Mouse (Mus musculus) hindbrain, embryonic 11.5 days (tissue): ENCODE measurements at regions not wholly inside any gene's neighbourhood (a gene's known extent, or its start where the extent isn't known, plus 50 kb on each side); places are given as distances from the start of the nearest gene placed in this dataset.

Experiments
- ATAC-seq: fragments of 200-750 bp; cut with Nextera tagmentation; 2 replicates; pipeline ENCODE4 v1.8.0; 2017; ENCODE audit warnings: mild to moderate bottlenecking, moderate TSS enrichment, moderate library complexity; ENCODE audit not compliant: low FRiP score
- DNase-seq: peaks from one replicate; pipeline ENCODE4 v3.0.0-alpha.2; 2015; ENCODE audit warnings: low spot score
- H3K27ac ChIP-seq: fragments of 300-500 bp; sonication (generic); 2 replicates; pipeline ENCODE4 v1.5.1; 2014; ENCODE audit warnings: mild to moderate bottlenecking, low read depth, low read length
- H3K27me3 ChIP-seq: fragments of 300-500 bp; sonication (generic); 2 replicates; pipeline ENCODE4 v1.6.1; 2014; ENCODE audit warnings: mild to moderate bottlenecking, low read length, moderate library complexity, mixed read lengths; ENCODE audit not compliant: control insufficient read depth, insufficient read depth
- H3K36me3 ChIP-seq: fragments of 300-500 bp; sonication (generic); 2 replicates; pipeline ENCODE4 v1.6.1; 2014; ENCODE audit warnings: mild to moderate bottlenecking, low read length, moderate library complexity, mixed read lengths; ENCODE audit not compliant: control insufficient read depth, insufficient read depth
- H3K4me1 ChIP-seq: fragments of 300-500 bp; sonication (generic); replicated peaks from 2 replicates; pipeline ENCODE4 v1.6.1; 2014; ENCODE audit warnings: low read length, mixed read lengths; ENCODE audit not compliant: control insufficient read depth, insufficient read depth
- H3K4me2 ChIP-seq: fragments of 300-500 bp; sonication (generic); replicated peaks from 2 replicates; pipeline ENCODE4 v1.6.1; 2014; ENCODE audit warnings: mild to moderate bottlenecking, low read depth, low read length
- H3K4me3 ChIP-seq: fragments of 300-500 bp; sonication (generic); 2 replicates; pipeline ENCODE4 v1.5.1; 2014; ENCODE audit warnings: low read depth, low read length
- H3K9ac ChIP-seq: fragments of 300-500 bp; sonication (generic); 2 replicates; pipeline ENCODE4 v1.6.1; 2014; ENCODE audit warnings: low read depth, low read length
- H3K9me3 ChIP-seq: fragments of 300-500 bp; sonication (generic); 2 replicates; pipeline ENCODE4 v1.6.1; 2016; ENCODE audit warnings: low read length; ENCODE audit not compliant: control insufficient read depth
- WGBS: fragments of 180-500 bp; shearing (Covaris S2); extraction: QIAGEN DNeasy Blood & Tissue Kit; methylation state at CpG from one replicate; pipeline ENCODE4 v1.1.7; 2014; 5-methylcytosine and 5-hydroxymethylcytosine counted together

GRCm38 (mm10) chr4:7154256-7154655 lies 1084.6 kb downstream of the Car8 start:
- DNase-seq, result no peak
- no peaks in the 10 kb centered on the region for H3K9me3 ChIP-seq

DNA sequence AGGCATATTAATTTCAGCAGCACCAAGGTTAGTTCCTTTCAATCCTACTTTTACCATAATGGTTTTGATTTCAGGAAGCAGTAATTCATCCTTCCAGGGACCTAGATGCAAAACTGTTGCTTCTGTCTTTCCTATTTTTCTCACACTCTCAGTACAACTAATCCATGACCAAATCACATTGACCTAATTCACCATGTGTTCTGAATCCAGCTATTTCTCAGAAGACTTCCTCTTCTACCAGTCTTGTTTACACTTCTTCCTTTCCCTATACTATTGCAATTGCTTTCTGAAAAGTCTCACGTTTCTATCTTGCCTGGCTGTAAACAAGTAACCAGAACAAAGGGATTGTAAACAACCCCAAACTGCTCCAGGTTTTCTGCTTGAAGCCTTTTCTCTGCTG lies 1085.0 kb downstream of the Car8 start:
- Histone ChIP-seq H3K4me3 (no peak overlapping the region), H3K4me2 (no peak overlapping the region), H3K9me3 (no peaks in the 10 kb centered on the region), H3K36me3 (no peaks in the 10 kb centered on the region), H3K27me3 (no peaks in the 10 kb centered on the region), H3K27ac (no peak overlapping the region), H3K9ac (no peak overlapping the region), H3K4me1 (no peaks in the 10 kb centered on the region)
- no peak for ATAC-seq
- WGBS, result 15% methylated on average over 1 of the region's 1 CpGs
- DNase-seq, result no peak

More at GRCm38 (mm10) chr4:7154256-7154655, 1084.6 kb downstream of the Car8 start:
- H3K9ac ChIP-seq, result no peak overlapping the region
- ATAC-seq, result no peak
- 62% methylated on average over 3 of the region's 3 CpGs for WGBS
- H3K4me1 ChIP-seq, result no peaks in the 10 kb centered on the region
- no peak overlapping the region for H3K4me3 ChIP-seq
- H3K4me2 ChIP-seq, result no peak overlapping the region
- no peaks in the 10 kb centered on the region for H3K36me3 ChIP-seq
- H3K27me3 ChIP-seq, result no peaks in the 10 kb centered on the region
- no peak overlapping the region for H3K27ac ChIP-seq

GRCm38 (mm10) chr4:7145756-7146155 lies 1093.1 kb downstream of the Car8 start:
- ATAC-seq (no peak), DNase-seq (no peak)
- Histone ChIP-seq H3K27me3 (no peaks in the 10 kb centered on the region), H3K9ac (no peak overlapping the region), H3K4me2 (no peak overlapping the region), H3K36me3 (no peaks in the 10 kb centered on the region), H3K4me3 (no peak overlapping the region), H3K4me1 (no peaks in the 10 kb centered on the region), H3K9me3 (no peaks in the 10 kb centered on the region), H3K27ac (no peak overlapping the region)
- 69% methylated on average over 2 of the region's 2 CpGs for WGBS

DNA sequence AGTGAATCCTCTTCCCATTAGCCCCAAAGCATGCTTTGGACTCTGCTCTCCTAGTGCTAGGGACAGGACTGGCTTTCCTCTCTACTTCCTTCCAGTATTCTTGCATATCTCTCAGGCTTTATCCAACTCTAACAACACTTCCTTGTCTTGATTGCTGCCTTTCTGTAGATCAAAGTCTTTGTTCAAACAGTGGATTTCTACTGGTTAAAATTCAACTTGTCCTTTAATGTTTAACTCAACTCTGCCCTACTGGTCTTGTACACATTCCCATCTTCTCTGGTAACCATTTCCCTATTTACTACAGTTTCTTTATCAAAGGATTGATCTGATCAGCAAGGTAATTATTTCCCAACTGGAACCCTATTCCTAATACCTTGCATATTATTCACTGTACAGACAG lies 1094.6 kb downstream of the Car8 start:
- no peak overlapping the region for H3K9ac ChIP-seq
- H3K4me2 ChIP-seq, result no peak overlapping the region
- no peaks in the 10 kb centered on the region for H3K9me3 ChIP-seq
- DNase-seq (no peak), ATAC-seq (no peak)
- no peaks in the 10 kb centered on the region for H3K27me3 ChIP-seq
- no peaks in the 10 kb centered on the region for H3K4me1 ChIP-seq
- H3K36me3 ChIP-seq, result no peaks in the 10 kb centered on the region
- H3K27ac ChIP-seq, result no peak overlapping the region
- no peak overlapping the region for H3K4me3 ChIP-seq

DNA sequence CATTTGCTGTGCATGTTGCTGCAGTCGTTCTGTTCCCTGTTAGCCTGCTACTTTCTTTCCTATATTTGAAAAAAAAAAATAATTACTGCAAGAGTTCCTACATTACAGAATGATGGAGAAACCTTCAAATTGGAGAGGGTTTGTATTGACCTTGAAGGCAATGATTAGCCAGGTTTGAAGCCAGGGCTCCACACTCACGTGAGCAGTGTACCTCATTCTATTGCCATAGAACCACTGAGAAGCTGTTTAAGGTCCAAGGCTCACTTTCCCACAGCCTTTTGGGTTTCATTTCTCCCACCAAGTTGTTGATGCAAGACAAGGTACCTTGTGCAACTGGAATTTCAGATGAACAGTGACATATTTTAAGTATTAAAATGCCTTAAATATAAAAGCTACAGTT lies 1095.2 kb downstream of the Car8 start:
- ATAC-seq, result no peak
- no peak for DNase-seq
- no peaks in the 10 kb centered on the region for H3K36me3 ChIP-seq

GRCm38 (mm10) chr4:7142781-7143180 lies 1096.1 kb downstream of the Car8 start:
- 77% methylated on average over 6 of the region's 6 CpGs for WGBS
- Histone ChIP-seq H3K27me3 (no peaks in the 10 kb centered on the region), H3K4me1 (no peaks in the 10 kb centered on the region), H3K27ac (no peak overlapping the region), H3K4me2 (no peak overlapping the region), H3K9me3 (no peaks in the 10 kb centered on the region), H3K36me3 (no peaks in the 10 kb centered on the region), H3K4me3 (no peak overlapping the region), H3K9ac (no peak overlapping the region)
- no peak for DNase-seq
- ATAC-seq, result no peak

More for the DNA sequence above, 1095.2 kb downstream of the Car8 start:
- H3K4me2 ChIP-seq, result no peak overlapping the region
- H3K4me1 ChIP-seq, result no peaks in the 10 kb centered on the region
- no peak overlapping the region for H3K4me3 ChIP-seq
- 87% methylated on average over 2 of the region's 2 CpGs for WGBS
- no peak overlapping the region for H3K9ac ChIP-seq
- no peaks in the 10 kb centered on the region for H3K9me3 ChIP-seq
- H3K27me3 ChIP-seq, result no peaks in the 10 kb centered on the region
- H3K27ac ChIP-seq, result no peak overlapping the region

- Histone ChIP-seq H3K4me2 (no peak overlapping the region), H3K36me3 (no peaks in the 10 kb centered on the region), H3K9ac (no peak overlapping the region), H3K4me3 (no peak overlapping the region), H3K27ac (no peak overlapping the region), H3K9me3 (no peaks in the 10 kb centered on the region), H3K27me3 (no peaks in the 10 kb centered on the region), H3K4me1 (no peaks in the 10 kb centered on the region; the same call in 1 of the 2 replicates)
- ATAC-seq (no peak; the same call in 1 of the 2 replicates), DNase-seq (peak; percentile 3)
- 29% methylated on average over 4 of the region's 4 CpGs for WGBS
Measured at GRCm38 (mm10) chr4:7112159-7112558, 1126.7 kb downstream of the Car8 start.

- H3K9ac ChIP-seq, result no peak overlapping the region
- 89% methylated on average over 7 of the region's 7 CpGs for WGBS
Measured at GRCm38 (mm10) chr4:7092957-7093356, 1145.9 kb downstream of the Car8 start.

DNA sequence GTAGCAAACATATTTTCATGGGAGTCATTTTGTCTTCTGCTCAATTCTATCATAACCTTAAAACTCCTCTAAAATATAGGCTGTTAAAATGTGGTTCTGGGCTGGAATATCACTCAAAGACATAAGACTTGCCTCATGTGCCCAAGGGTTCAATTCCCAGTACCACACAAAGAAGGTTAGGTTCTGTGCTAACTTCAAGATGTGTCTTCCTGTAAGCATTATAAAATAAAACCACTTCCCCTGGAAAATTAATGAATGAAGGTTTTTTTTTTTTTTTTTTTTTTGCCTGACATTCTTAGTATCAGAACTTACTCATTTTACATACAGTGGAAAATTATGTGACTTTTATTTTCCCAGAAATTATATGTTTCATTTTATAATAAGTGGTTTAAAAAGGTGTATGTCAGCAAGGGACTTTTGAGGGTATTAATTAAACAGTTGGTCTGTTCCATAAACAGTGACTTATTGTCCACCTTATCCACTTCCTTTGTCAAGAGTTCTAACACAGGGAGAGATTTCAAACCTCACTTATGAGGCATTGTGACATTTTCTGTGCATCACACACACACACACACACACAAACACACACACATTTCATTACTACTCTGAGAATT lies 1147.5 kb downstream of the Car8 start:
- Histone ChIP-seq H3K9me3 (no peaks in the 10 kb centered on the region), H3K27ac (no peak overlapping the region), H3K9ac (no peak overlapping the region), H3K36me3 (no peaks in the 10 kb centered on the region), H3K4me3 (no peak overlapping the region), H3K4me1 (no peaks in the 10 kb centered on the region), H3K4me2 (no peak overlapping the region), H3K27me3 (no peaks in the 10 kb centered on the region)
- DNase-seq, result no peak
- no peak for ATAC-seq

More at GRCm38 (mm10) chr4:7092957-7093356, 1145.9 kb downstream of the Car8 start:
- Histone ChIP-seq H3K4me3 (no peak overlapping the region), H3K27me3 (no peaks in the 10 kb centered on the region), H3K36me3 (no peaks in the 10 kb centered on the region), H3K4me1 (no peaks in the 10 kb centered on the region), H3K27ac (no peak overlapping the region), H3K4me2 (no peak overlapping the region), H3K9me3 (no peaks in the 10 kb centered on the region)
- no peak for DNase-seq
- no peak for ATAC-seq
